ENCODE assay signal across 9 mouse cellular contexts in the genomic region with DNA sequence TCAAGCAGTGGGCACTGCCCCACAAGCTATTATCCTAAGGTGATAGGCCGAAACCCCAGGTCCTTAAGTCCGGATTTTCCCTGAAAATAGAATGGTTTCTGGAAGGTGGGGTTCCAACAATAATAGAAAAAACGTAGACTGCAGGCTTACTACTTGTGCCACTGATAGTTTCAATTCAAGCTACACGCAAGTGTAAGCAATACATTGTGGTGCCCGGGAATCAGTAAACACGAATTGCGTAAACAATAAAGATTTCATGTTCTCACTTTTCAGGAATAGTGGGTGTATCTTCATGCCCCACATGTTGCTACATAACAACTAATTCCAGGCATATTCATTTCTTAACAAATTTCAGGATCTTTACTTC. TPM values are rescaled to one million over a fixed set of nuclear protein-coding genes. Genes with fewer than 3 reads are reported as not detected.
DNase-seq lines count a peak whose midpoint lies in the region; ATAC-seq and TF ChIP-seq lines count a peak whose summit lies in the region.
"Had no signal": no experiment of that assay in that cellular context is flagged by ENCODE, and none has a peak within 500 bp of the region (broad histone marks: within the 10 kb centered on the region; RNA-seq: fewer than 3 reads in every experiment).

No protein-coding gene starts in this region.

- H3K9ac ChIP-seq in embryonic facial prominence, embryonic 11.5 days (replicated peaks; ENCODE audit: low read length): no peak overlapping the region
- no peak overlapping the region for H3K9ac ChIP-seq in hindbrain, postnatal 0 days (replicated peaks; ENCODE audit: low read length)
- H3K9ac ChIP-seq in midbrain, postnatal 0 days (replicated peaks; ENCODE audit: low read length, poor library complexity, severe bottlenecking): no peak overlapping the region

- no peaks in the 10 kb centered on the region for H3K4me1 ChIP-seq in embryonic facial prominence, embryonic 11.5 days (ENCODE audit: control insufficient read depth, insufficient read depth, low read length)
- no peaks in the 10 kb centered on the region for H3K4me1 ChIP-seq in hindbrain, postnatal 0 days (ENCODE audit: insufficient read depth, low read length)
- H3K4me1 ChIP-seq in midbrain, postnatal 0 days (ENCODE audit: insufficient read depth, low read length): no peaks in the 10 kb centered on the region

- no peak for ATAC-seq in embryonic facial prominence, embryonic 11.5 days (replicated peaks; ENCODE audit: insufficient number of reproducible peaks, low FRiP score, low TSS enrichment, low read depth)
- no peak for ATAC-seq in hindbrain, postnatal 0 days
- no peak for ATAC-seq in midbrain, postnatal 0 days (ENCODE audit: low FRiP score)

- H3K4me2 ChIP-seq in embryonic facial prominence, embryonic 11.5 days (ENCODE audit: low read depth, low read length): peak overlapping the region; percentile 33
- peak overlapping the region; percentile 49 for H3K4me2 ChIP-seq in hindbrain, postnatal 0 days (ENCODE audit: low read depth, low read length)
- H3K4me2 ChIP-seq in midbrain, postnatal 0 days (ENCODE audit: low read depth, low read length, poor library complexity, severe bottlenecking): peak overlapping the region; percentile 38

- DNase-seq in layer of hippocampus, adult 2 months (ENCODE audit: low spot score in 2 of 2): no peak
- no peak for DNase-seq in layer of hippocampus, postnatal 36 days
- DNase-seq in embryonic facial prominence, embryonic 11.5 days (ENCODE audit: low spot score): no peak
- no peak for DNase-seq in hindbrain, postnatal 0 days (ENCODE audit: low spot score)
- DNase-seq in midbrain, postnatal 0 days (ENCODE audit: low spot score): no peak
- DNase-seq in left cerebral cortex, adult 18-20 months (ENCODE audit: low spot score in 2 of 2): no peak
- no peak for DNase-seq in gastrocnemius, postnatal 25 days
- no peak for DNase-seq in adrenal gland, postnatal 14 days

- WGBS in embryonic facial prominence, embryonic 11.5 days: 27% methylated on average over 7 of the region's 7 CpGs
- 37% methylated on average over 7 of the region's 7 CpGs for WGBS in hindbrain, postnatal 0 days
- 25% methylated on average over 7 of the region's 7 CpGs for WGBS in midbrain, postnatal 0 days

- no peak for TF ChIP-seq CTCF in layer of hippocampus, adult 2 months (conservative IDR thresholded peaks at IDR 0.05)
- TF ChIP-seq CTCF in hindbrain, postnatal 0 days (IDR thresholded peaks at IDR 0.05; ENCODE audit: low read depth): no peak
- TF ChIP-seq CTCF in midbrain, postnatal 0 days (IDR thresholded peaks at IDR 0.05): no peak

- peaks cover 2% of the 10 kb centered on the region; the same call in 1 of the 2 replicates for H3K27me3 ChIP-seq in embryonic facial prominence, embryonic 11.5 days (ENCODE audit: control insufficient read depth, insufficient read depth, low read length)
- no peaks in the 10 kb centered on the region for H3K27me3 ChIP-seq in hindbrain, postnatal 0 days (ENCODE audit: insufficient read depth, low read length)
- peaks cover 3% of the 10 kb centered on the region; the same call in 1 of the 2 replicates for H3K27me3 ChIP-seq in midbrain, postnatal 0 days (ENCODE audit: insufficient read depth, low read length)

- H3K27ac ChIP-seq in layer of hippocampus, adult 2 months: peak overlapping the region; percentile 84
- H3K27ac ChIP-seq in embryonic facial prominence, embryonic 11.5 days (replicated peaks; ENCODE audit: low read depth, low read length): no peak overlapping the region
- H3K27ac ChIP-seq in hindbrain, postnatal 0 days: 0 out of 2 replicates have a peak overlapping the region, but pooled peaks have one; percentile 20
- H3K27ac ChIP-seq in midbrain, postnatal 0 days (ENCODE audit: low read depth, low read length): peak overlapping the region; percentile 38

- peak overlapping the region; percentile 65 for H3K4me3 ChIP-seq in layer of hippocampus, adult 2 months
- peak overlapping the region; percentile 52 for H3K4me3 ChIP-seq in embryonic facial prominence, embryonic 11.5 days (ENCODE audit: low read depth, low read length)
- peak overlapping the region; percentile 53 for H3K4me3 ChIP-seq in hindbrain, postnatal 0 days (ENCODE audit: low read length)
- H3K4me3 ChIP-seq in midbrain, postnatal 0 days (ENCODE audit: low read depth, low read length): peak overlapping the region; percentile 50

- H3K9me3 ChIP-seq in embryonic facial prominence, embryonic 11.5 days (replicated peaks; ENCODE audit: control insufficient read depth, low read length): no peaks in the 10 kb centered on the region
- H3K9me3 ChIP-seq in hindbrain, postnatal 0 days (ENCODE audit: low read length): no peaks in the 10 kb centered on the region
- H3K9me3 ChIP-seq in midbrain, postnatal 0 days (ENCODE audit: low read length): no peaks in the 10 kb centered on the region

- H3K36me3 ChIP-seq in embryonic facial prominence, embryonic 11.5 days (replicated peaks; ENCODE audit: control insufficient read depth, insufficient read depth, low read depth, low read length): no peaks in the 10 kb centered on the region
- no peaks in the 10 kb centered on the region for H3K36me3 ChIP-seq in hindbrain, postnatal 0 days (ENCODE audit: insufficient read depth, low read length)
- no peaks in the 10 kb centered on the region for H3K36me3 ChIP-seq in midbrain, postnatal 0 days (ENCODE audit: insufficient read depth, low read length)

RNA-seq across cellular contexts. Expression of a gene that starts 0.4 kb away (rescaled TPM):
- total RNA-seq in layer of hippocampus, adult 2 months (2021): 10 to 100 TPM; 82.6 to 98.8 TPM
- 10 to 100 TPM; 81.5 to 88.3 TPM for total RNA-seq in layer of hippocampus, postnatal 36 days (2021)
- 66.2 and 67.9 TPM in 2 replicates for polyA plus RNA-seq in embryonic facial prominence, embryonic 11.5 days (2014; fragmentation: Nextera tagmentation; extraction: Ambion mirVana)
- 38.0 and 42.6 TPM in 2 replicates for total RNA-seq in hindbrain, postnatal 0 days (2014; rRNA removed)
- polyA plus RNA-seq in hindbrain, postnatal 0 days (2015; fragmentation: Nextera tagmentation; extraction: Ambion mirVana): 32.0 and 37.3 TPM in 2 replicates
- total RNA-seq in midbrain, postnatal 0 days (2014; rRNA removed): 39.7 and 47.1 TPM in 2 replicates
- 33.4 and 35.7 TPM in 2 replicates for polyA plus RNA-seq in midbrain, postnatal 0 days (2015; fragmentation: Nextera tagmentation; extraction: Ambion mirVana)
- total RNA-seq in left cerebral cortex, adult 18-20 months (2021): 10 to 100 TPM; 75.7 to 80.7 TPM
- total RNA-seq in gastrocnemius, postnatal 25 days (2021): 10 to 100 TPM; 23.4 to 25.5 TPM
- total RNA-seq in adrenal gland, postnatal 14 days (2021): 41.6 and 44.9 TPM in 2 replicates

RNA-seq across cellular contexts. Expression of a gene that starts 31.5 kb away (rescaled TPM):
- 10 to 100 TPM; 19.8 to 24.0 TPM for total RNA-seq in layer of hippocampus, adult 2 months (2021)
- 10 to 100 TPM; 21.3 to 25.4 TPM for total RNA-seq in layer of hippocampus, postnatal 36 days (2021)
- 4.3 and 4.6 TPM in 2 replicates for polyA plus RNA-seq in embryonic facial prominence, embryonic 11.5 days (2014; fragmentation: Nextera tagmentation; extraction: Ambion mirVana)
- total RNA-seq in hindbrain, postnatal 0 days (2014; rRNA removed): 16.9 and 21.4 TPM in 2 replicates
- 0.63 and 0.93 TPM in 2 replicates for polyA plus RNA-seq in hindbrain, postnatal 0 days (2015; fragmentation: Nextera tagmentation; extraction: Ambion mirVana)
- total RNA-seq in midbrain, postnatal 0 days (2014; rRNA removed): 9.8 and 13.8 TPM in 2 replicates
- 0.48 and 0.65 TPM in 2 replicates for polyA plus RNA-seq in midbrain, postnatal 0 days (2015; fragmentation: Nextera tagmentation; extraction: Ambion mirVana)
- 10 to 100 TPM; 16.1 to 19.1 TPM for total RNA-seq in left cerebral cortex, adult 18-20 months (2021)
- total RNA-seq in gastrocnemius, postnatal 25 days (2021): 10 to 100 TPM; 84.7 to 93.9 TPM
- total RNA-seq in adrenal gland, postnatal 14 days (2021): 36.0 and 39.1 TPM in 2 replicates

RNA-seq across cellular contexts. Expression of a gene that starts 41.0 kb away (rescaled TPM):
- not detected for total RNA-seq in layer of hippocampus, adult 2 months (2021)
- total RNA-seq in layer of hippocampus, postnatal 36 days (2021): not detected
- not detected in 2 replicates for polyA plus RNA-seq in embryonic facial prominence, embryonic 11.5 days (2014; fragmentation: Nextera tagmentation; extraction: Ambion mirVana)
- not detected in 2 replicates for total RNA-seq in hindbrain, postnatal 0 days (2014; rRNA removed)
- polyA plus RNA-seq in hindbrain, postnatal 0 days (2015; fragmentation: Nextera tagmentation; extraction: Ambion mirVana): not detected in 2 replicates
- not detected in 2 replicates for total RNA-seq in midbrain, postnatal 0 days (2014; rRNA removed)
- polyA plus RNA-seq in midbrain, postnatal 0 days (2015; fragmentation: Nextera tagmentation; extraction: Ambion mirVana): not detected in 2 replicates
- not detected for total RNA-seq in left cerebral cortex, adult 18-20 months (2021)
- not detected for total RNA-seq in gastrocnemius, postnatal 25 days (2021)
- total RNA-seq in adrenal gland, postnatal 14 days (2021): 1.1 TPM in 1 of 2 replicates, not detected in the other
- total RNA-seq: hematopoietic stem cell, adult 5-6 weeks had no signal

RNA-seq across cellular contexts. Expression of a gene that starts 45.3 kb away (rescaled TPM):
- 1 to 10 TPM in 1 of 2 experiments, under 1 TPM in 1; 0.83 to 1.2 TPM for total RNA-seq in layer of hippocampus, adult 2 months (2021)
- 1 to 10 TPM in 1 of 2 experiments, under 1 TPM in 1; 0.90 to 1.6 TPM for total RNA-seq in layer of hippocampus, postnatal 36 days (2021)
- polyA plus RNA-seq in embryonic facial prominence, embryonic 11.5 days (2014; fragmentation: Nextera tagmentation; extraction: Ambion mirVana): 3.9 and 4.1 TPM in 2 replicates
- 1.7 and 2.7 TPM in 2 replicates for total RNA-seq in hindbrain, postnatal 0 days (2014; rRNA removed)
- polyA plus RNA-seq in hindbrain, postnatal 0 days (2015; fragmentation: Nextera tagmentation; extraction: Ambion mirVana): 5.1 and 5.8 TPM in 2 replicates
- 2.0 and 4.1 TPM in 2 replicates for total RNA-seq in midbrain, postnatal 0 days (2014; rRNA removed)
- polyA plus RNA-seq in midbrain, postnatal 0 days (2015; fragmentation: Nextera tagmentation; extraction: Ambion mirVana): 4.7 and 5.9 TPM in 2 replicates
- total RNA-seq in left cerebral cortex, adult 18-20 months (2021): 1 to 10 TPM in 1 of 2 experiments, under 1 TPM in 1; 0.86 to 1.3 TPM
- total RNA-seq in gastrocnemius, postnatal 25 days (2021): 1 to 10 TPM; 1.3 to 2.6 TPM
- total RNA-seq in adrenal gland, postnatal 14 days (2021): 11.7 and 37.9 TPM in 2 replicates

RNA-seq across cellular contexts. Expression of a gene that starts 46.0 kb away (rescaled TPM):
- not detected for total RNA-seq in layer of hippocampus, adult 2 months (2021)
- total RNA-seq in layer of hippocampus, postnatal 36 days (2021): not detected
- not detected in 2 replicates for polyA plus RNA-seq in embryonic facial prominence, embryonic 11.5 days (2014; fragmentation: Nextera tagmentation; extraction: Ambion mirVana)
- total RNA-seq in hindbrain, postnatal 0 days (2014; rRNA removed): not detected in 2 replicates
- polyA plus RNA-seq in hindbrain, postnatal 0 days (2015; fragmentation: Nextera tagmentation; extraction: Ambion mirVana): not detected in 2 replicates
- not detected in 2 replicates for total RNA-seq in midbrain, postnatal 0 days (2014; rRNA removed)
- not detected in 2 replicates for polyA plus RNA-seq in midbrain, postnatal 0 days (2015; fragmentation: Nextera tagmentation; extraction: Ambion mirVana)
- total RNA-seq in left cerebral cortex, adult 18-20 months (2021): not detected
- not detected for total RNA-seq in gastrocnemius, postnatal 25 days (2021)
- total RNA-seq in adrenal gland, postnatal 14 days (2021): not detected in 2 replicates
- total RNA-seq: hematopoietic stem cell, adult 5-6 weeks had no signal
